Comparison of ENCODE assay signal across 8 mouse cellular contexts in the genomic region with DNA sequence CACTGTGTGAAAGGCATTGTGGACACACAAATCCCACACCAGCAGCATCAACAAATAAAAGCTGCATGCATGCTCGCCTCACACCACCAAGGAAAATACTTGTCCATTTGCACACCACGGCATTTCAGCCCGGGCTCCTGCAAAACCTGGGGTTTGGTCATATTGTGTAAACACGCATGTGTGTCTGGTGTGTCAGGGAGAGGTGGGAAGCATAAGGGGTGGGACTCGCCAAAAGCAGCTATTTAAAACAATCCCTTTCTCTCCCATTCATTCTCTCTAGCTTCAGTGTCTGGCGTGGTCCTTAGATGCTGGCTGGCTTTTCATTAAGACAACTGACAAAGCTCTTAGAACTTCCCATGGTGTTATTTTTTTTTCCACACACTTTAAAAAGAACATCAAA. TPM values are rescaled to one million over a fixed set of nuclear protein-coding genes. Genes with fewer than 3 reads are reported as not detected.
DNase-seq lines count a peak whose midpoint lies in the region; ATAC-seq and TF ChIP-seq lines count a peak whose summit lies in the region.

No protein-coding gene starts in this region.

- TF ChIP-seq CTCF in embryonic fibroblast, embryonic 13.5 days (IDR thresholded peaks at IDR 0.05; ENCODE audit: borderline replicate concordance, insufficient read depth, low read length) = no peak
- TF ChIP-seq CTCF in olfactory bulb, adult 2 months (IDR thresholded peaks at IDR 0.05; ENCODE audit: insufficient read depth, low read depth, low read length) = no peak

- peak overlapping the region; percentile 91 for H3K4me2 ChIP-seq in limb, embryonic 12.5 days

- no peak overlapping the region for H3K9ac ChIP-seq in limb, embryonic 12.5 days (replicated peaks)

- H3K4me3 ChIP-seq in embryonic fibroblast, embryonic 13.5 days (ENCODE audit: insufficient read depth, low read length) = peak overlapping the region; percentile 8
- peak overlapping the region; percentile 77 for H3K4me3 ChIP-seq in limb, embryonic 12.5 days (replicated peaks)
- H3K4me3 ChIP-seq in olfactory bulb, adult 2 months (ENCODE audit: insufficient read depth, low read depth, low read length) = peak overlapping the region; percentile 58

- no peaks in the 10 kb centered on the region for H3K36me3 ChIP-seq in limb, embryonic 12.5 days

- 26% methylated on average over 6 of the region's 6 CpGs for WGBS in limb, embryonic 12.5 days
- 21% methylated on average over 6 of the region's 6 CpGs for WGBS in olfactory bulb, adult 2 months

- no peak for ATAC-seq in limb, embryonic 12.5 days (ENCODE audit: insufficient number of reproducible peaks, insufficient read depth, low FRiP score, low TSS enrichment, low read depth)

- H3K9me3 ChIP-seq in limb, embryonic 12.5 days = no peaks in the 10 kb centered on the region

- no peak for TF ChIP-seq POLR2A in embryonic fibroblast, embryonic 13.5 days (IDR thresholded peaks at IDR 0.05; ENCODE audit: low read depth, low read length)
- no peak for TF ChIP-seq POLR2A in olfactory bulb, adult 2 months (IDR thresholded peaks at IDR 0.05; ENCODE audit: insufficient read depth, low read depth, low read length)

- H3K27ac ChIP-seq in embryonic fibroblast, embryonic 13.5 days (ENCODE audit: insufficient read depth, low read length) = no peak overlapping the region
- H3K27ac ChIP-seq in limb, embryonic 12.5 days = no peak overlapping the region
- no peak overlapping the region for H3K27ac ChIP-seq in olfactory bulb, adult 2 months (ENCODE audit: insufficient read depth, low read depth, low read length)

- H3K4me1 ChIP-seq in embryonic fibroblast, embryonic 13.5 days (ENCODE audit: control insufficient read depth, insufficient read depth, low read length) = peaks cover 8% of the 10 kb centered on the region
- H3K4me1 ChIP-seq in limb, embryonic 12.5 days (replicated peaks) = peaks cover 13% of the 10 kb centered on the region
- H3K4me1 ChIP-seq in olfactory bulb, adult 2 months (ENCODE audit: control insufficient read depth, insufficient read depth, low read length) = peaks cover 7% of the 10 kb centered on the region

- peak; percentile 10 for DNase-seq in cerebellum, adult 9-11 months
- DNase-seq in cerebellum, adult 8-10 months = no peak
- DNase-seq in 416B (ENCODE audit: low read depth) = peak; percentile 53
- no peak for DNase-seq in urinary bladder, postnatal 36 days (ENCODE audit: low spot score in 2 of 2)
- no peak for DNase-seq in layer of hippocampus, adult 9-11 months

- no peaks in the 10 kb centered on the region for H3K27me3 ChIP-seq in limb, embryonic 12.5 days

RNA-seq across cellular contexts. Expression of gene Prkar2b, which starts 1.4 kb away (rescaled TPM):
- 36.2 and 50.5 TPM in 2 replicates for polyA plus RNA-seq in embryonic fibroblast, embryonic 13.5 days (2011; ENCODE audit: insufficient read length, low read depth, missing spikeins)
- polyA plus RNA-seq in limb, embryonic 12.5 days (2016; fragmentation: Nextera tagmentation; extraction: Ambion mirVana) = 31.1 and 32.1 TPM in 2 replicates
- polyA plus RNA-seq in olfactory bulb, adult 2 months (2012; ENCODE audit: insufficient read depth, insufficient read length, low replicate concordance, missing spikeins) = not detected in 2 replicates

Comparison
In these comparisons a context has a peak if more than half of its experiments do, and no peak if none do; other contexts are left out.
1. DNase-seq: peak in cerebellum, adult 9-11 months (single experiment) and 416B (single experiment); none in cerebellum, adult 8-10 months (single experiment), urinary bladder, postnatal 36 days (0 of 2) and layer of hippocampus, adult 9-11 months (single experiment).
2. H3K4me3 ChIP-seq: peak in every context shown above with its lines; median percentile 77 in limb, embryonic 12.5 days; 58 in olfactory bulb, adult 2 months; 8 in embryonic fibroblast, embryonic 13.5 days.
3. RNA of gene Prkar2b, which starts 1.4 kb away (polyA plus RNA-seq): 36.2 to 50.5 TPM in embryonic fibroblast, embryonic 13.5 days and 31.1 to 32.1 TPM in limb, embryonic 12.5 days; not detected in olfactory bulb, adult 2 months; every median in the first group is over 10 times any median in the second.